Mouse (Mus musculus) Patski (cell line): ENCODE results near the gene Frmd6. TPM values are rescaled to one million over a fixed set of nuclear protein-coding genes. Genes with fewer than 3 reads are reported as not detected.
A peak's percentile ranks its signal among the peaks of the same experiment; 100 is the strongest.

Experiments
- ATAC-seq: fragments of 100-300 bp; one replicate; pipeline ENCODE4 v1.8.0; 2021
- CTCF ChIA-PET: fragments of 350-600 bp; sonication (Branson Sonifier 250); formaldehyde crosslinking; loops from one replicate; lab custom pipeline; 2022; ENCODE audit warnings: inconsistent platforms; lab: Charles Lee
- POLR2A ChIA-PET: fragments of 350-600 bp; sonication (Branson Sonifier 250); formaldehyde crosslinking; loops from one replicate; lab custom pipeline; 2022; ENCODE audit warnings: antibody characterized with exemption, inconsistent platforms; lab: Charles Lee
- DNase-seq: peaks from one replicate; pipeline ENCODE4 v3.0.0-alpha.2; 2011; ENCODE audit warnings: low read depth, low spot score
- H3K27me3 ChIP-seq: fragments of 371-371 bp; one replicate; pipeline ENCODE4 v1.5.1; 2021
- CTCF ChIP-seq: fragments of 100-300 bp; IDR thresholded peaks from one replicate; pipeline ENCODE4 v1.5.1; 2021
- in situ Hi-C: fragments of 300-500 bp; cut with MboI; formaldehyde crosslinking; loops from 3 replicates; pipeline ENCODE4 v1.11.1; 2018; ENCODE audit warnings: low pct_unique_long_range_greater_than_20kb, mixed read lengths
- polyA plus RNA-seq: library from polyadenylated mRNA; unstranded; gene quantifications from one replicate; pipeline ENCODE4 v1.2.3, GENCODE M21; 2021

The Frmd6 gene
- polyA plus RNA-seq, 1 experiment from 2014 or later: 79.3 TPM

DNA sequence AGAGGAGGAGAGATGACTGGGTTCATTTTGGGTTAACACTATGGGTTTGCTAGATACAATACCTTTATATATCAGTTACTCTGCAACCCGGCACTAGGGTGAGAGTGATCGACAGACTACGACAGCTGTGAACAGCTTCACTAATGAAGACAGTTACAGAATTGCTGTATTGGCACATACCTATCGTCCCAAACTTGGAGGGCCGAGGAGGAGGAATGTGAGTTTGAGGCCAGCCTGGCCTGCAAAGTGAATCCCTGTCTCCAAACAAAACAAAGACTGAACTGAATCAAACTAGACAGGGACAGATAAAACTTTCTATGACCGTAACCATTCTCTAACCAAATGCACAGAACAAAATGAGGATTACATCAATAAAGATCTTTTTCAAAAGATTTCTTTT is 36.0 kb upstream of the Frmd6 start:
- TF ChIP-seq CTCF: no peak
- ATAC-seq (no peak), DNase-seq (no peak)
- POLR2A ChIA-PET: no interaction called here
- CTCF ChIA-PET: no interaction called here
- in situ Hi-C loops: no loop called here
- H3K27me3 ChIP-seq: no peaks in the 10 kb centered on the region

DNA sequence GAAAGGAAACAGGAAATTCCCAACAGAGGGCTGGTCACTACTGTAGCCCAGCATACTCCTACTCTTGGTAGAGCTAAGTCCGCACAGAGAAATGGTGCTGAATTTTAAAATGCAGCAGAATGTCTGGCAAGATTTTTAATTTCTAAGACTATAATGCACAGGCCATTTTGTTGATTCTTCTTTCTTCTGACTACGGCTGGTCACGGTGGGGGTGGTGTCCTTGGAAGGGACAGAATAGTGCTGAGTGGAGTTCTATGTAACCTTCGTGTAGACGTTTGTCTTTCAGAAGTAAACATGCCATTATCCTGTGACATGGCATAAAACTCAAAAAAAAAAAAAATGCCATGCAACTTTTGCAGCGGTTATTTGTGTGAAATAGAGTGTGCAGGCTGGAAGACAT is 32.0 kb upstream of the Frmd6 start:
- TF ChIP-seq CTCF: no peak
- ATAC-seq (no peak), DNase-seq (no peak)
- H3K27me3 ChIP-seq: no peaks in the 10 kb centered on the region
- ChIA-PET POLR2A (no interaction called here), CTCF (interaction anchor here (0.8 kb wide), 1 partner anchor 12 kb away, joined by 3 read pairs; no protein-coding TSS in a partner anchor)
- in situ Hi-C loops: no loop called here

DNA sequence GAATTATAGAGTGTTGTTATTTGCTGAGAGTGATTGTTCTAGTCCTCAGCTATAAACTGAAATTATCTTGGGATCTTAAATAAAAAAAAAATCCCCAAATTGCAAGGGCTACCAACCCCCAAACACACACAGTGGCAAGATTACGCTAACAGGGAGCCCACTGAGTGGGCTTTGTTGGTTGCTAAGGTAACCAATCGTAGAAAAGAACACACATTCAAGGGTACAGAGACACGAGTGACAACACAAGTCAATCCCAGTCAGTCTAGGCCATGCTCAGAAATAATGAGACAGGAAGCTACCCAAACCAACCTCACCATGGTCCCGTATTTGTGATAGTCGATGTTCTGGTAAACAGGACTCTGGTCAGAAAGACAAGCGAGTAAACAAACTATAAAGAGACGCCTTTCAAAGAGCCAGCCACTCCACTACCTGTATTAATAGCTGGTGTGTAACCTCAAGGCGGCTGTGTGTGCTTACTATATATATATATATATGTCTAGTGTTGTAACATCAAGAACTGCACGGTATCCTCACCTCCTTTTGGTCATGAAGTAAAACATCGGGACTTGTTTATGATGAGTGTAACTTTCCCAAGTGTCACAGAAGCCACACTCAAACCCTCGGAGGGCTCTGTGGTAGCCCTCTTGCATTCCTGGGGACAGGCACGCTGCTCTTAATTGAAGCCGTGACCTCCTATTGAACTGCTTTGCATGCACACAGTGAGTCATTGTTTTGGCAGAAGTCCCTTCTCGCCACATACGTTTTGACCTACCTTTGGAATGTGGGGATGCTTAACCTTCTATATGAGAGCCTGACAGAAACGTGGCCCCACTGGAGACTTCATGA is 30.5 kb upstream of the Frmd6 start:
- TF ChIP-seq CTCF: no peak
- no peaks in the 10 kb centered on the region for H3K27me3 ChIP-seq
- in situ Hi-C loops: no loop called here
- ChIA-PET CTCF (no interaction called here), POLR2A (interaction anchor here (0.9 to 1.0 kb wide), 2 partner anchors 30 to 31 kb away, joined by 3 to 4 read pairs; partner anchors contain the start of gene Frmd6)
- DNase-seq: peak; percentile 46
- no peak for ATAC-seq

DNA sequence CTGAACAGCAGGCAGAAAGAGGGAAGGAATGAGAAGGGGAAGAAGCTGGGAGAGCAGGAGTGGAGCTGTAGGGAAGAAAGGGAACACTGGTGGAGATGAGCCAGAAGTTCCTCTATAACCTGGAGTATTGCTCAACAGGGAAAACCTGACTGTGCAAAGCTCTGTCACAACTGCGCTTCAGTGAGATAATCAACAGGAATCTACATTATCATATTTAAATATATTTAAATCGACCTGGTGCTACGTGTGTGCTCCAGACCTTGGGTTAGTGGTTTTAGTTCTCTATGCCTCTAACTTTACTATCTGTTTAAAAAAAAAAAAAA is 30.0 kb upstream of the Frmd6 start:
- no peak for ATAC-seq
- POLR2A ChIA-PET: interaction anchor here (1.0 kb wide), 1 partner anchor 30 kb away, joined by 4 read pairs; the partner anchor contains the start of gene Frmd6
- CTCF ChIA-PET: no interaction called here
- in situ Hi-C loops: no loop called here
- no peaks in the 10 kb centered on the region for H3K27me3 ChIP-seq
- DNase-seq: no peak
- no peak for TF ChIP-seq CTCF

DNA sequence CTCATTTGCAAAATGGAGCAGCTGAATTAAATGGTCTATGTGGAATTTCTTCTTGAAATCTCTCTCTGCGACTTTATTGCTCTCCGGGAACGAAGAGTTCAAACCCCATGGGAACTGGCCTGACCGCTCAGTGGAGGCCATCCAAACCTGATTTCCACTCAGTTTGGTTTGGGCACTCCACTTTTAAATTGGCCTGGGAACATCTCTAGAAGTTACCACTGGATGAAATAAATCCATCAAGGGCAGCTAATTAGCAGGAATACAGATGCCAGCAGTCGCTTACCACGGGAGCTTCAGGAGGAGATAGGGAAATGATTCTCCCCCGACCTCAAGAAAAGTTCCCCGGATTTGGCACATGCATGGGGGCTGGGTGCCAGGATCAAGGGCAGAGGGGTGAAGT is 26.8 kb upstream of the Frmd6 start:
- no peak for TF ChIP-seq CTCF
- ChIA-PET CTCF (no interaction called here), POLR2A (no interaction called here)
- in situ Hi-C loops: no loop called here
- no peaks in the 10 kb centered on the region for H3K27me3 ChIP-seq
- DNase-seq (no peak), ATAC-seq (no peak)

DNA sequence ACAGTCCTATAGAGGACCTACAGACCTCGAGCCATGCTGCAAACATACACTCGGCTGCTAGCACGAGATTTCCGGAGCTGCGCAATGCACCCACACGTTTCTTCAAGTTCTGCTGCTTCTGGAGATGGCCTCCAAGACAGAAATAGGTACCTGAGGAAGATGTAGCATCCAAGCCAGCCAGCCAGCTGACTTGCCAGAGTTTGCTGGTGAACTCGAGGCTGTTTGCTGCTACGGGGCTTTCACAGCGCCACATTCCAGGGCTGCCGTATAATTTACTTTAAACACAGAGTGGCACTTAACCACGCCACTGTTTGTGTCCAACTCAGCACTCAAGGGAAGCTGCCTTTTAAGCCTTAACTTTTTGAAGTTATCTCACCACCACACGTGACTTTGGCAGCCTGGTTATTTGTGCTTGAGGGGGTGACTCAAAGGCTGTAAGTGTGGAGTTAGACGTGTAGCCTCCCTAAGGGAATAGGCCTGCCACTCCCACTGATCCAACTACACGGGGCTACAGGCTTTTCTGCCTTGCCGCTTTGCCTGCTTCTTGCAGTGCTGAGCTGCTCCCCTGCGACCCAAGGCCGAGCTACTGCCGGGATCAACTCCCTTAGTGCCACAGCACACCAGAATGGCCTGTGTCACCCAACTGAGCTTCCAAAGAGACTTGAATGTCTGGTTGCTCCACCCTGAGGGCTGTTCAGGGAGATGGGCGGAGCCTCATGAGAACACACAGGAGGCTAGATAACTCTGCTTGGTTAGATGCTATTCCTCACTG is 25.9 kb upstream of the Frmd6 start:
- DNase-seq (no peak), ATAC-seq (no peak)
- TF ChIP-seq CTCF: no peak
- H3K27me3 ChIP-seq: no peaks in the 10 kb centered on the region
- POLR2A ChIA-PET: no interaction called here
- in situ Hi-C loops: no loop called here
- CTCF ChIA-PET: interaction anchor here (1.3 to 1.6 kb wide), 2 partner anchors 9 to 13 kb away, joined by 4 to 5 read pairs; no protein-coding TSS in a partner anchor

DNA sequence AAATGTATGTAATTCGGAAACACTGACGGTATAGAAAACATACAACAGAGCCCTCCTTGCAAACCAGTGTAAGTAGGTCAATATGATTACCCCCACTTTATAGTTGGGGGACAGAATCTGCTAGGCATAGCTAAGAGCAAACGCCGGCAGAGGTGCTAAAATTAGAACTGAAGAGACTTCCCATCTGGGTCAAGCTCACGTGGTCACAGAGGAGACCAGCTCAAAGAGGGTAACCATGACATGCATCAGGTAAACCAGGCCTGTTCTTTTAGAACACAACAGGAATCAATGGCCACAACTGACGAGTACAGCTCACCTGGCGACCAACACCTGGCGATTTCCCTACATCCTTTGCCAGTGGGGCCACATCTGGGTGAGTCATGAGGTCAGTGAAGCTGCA is 25.2 kb upstream of the Frmd6 start:
- ATAC-seq: no peak
- no peak for DNase-seq

DNA sequence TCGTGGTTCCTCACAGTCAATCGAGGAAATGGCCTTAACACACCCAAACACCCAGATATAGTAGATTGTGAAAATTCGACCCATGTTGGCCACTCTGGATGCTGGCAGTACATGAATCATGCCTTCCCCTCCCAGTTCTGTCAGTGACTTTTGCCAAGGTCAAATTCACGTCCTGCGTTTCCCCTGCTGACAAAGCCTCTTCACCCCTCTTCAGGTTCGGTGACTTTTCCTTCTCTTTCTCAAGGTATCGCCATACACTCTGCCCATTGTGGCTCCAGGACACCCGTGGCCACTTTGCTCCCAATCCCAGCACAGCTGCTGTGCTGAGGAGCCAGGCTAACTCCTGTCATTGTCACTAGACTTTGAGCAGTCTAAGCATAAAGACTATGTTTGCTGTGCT is 24.0 kb upstream of the Frmd6 start:
- in situ Hi-C loops: no loop called here
- no peak for DNase-seq
- POLR2A ChIA-PET: no interaction called here

More for the DNA sequence above, 25.2 kb upstream of the Frmd6 start:
- ChIA-PET POLR2A (no interaction called here), CTCF (interaction anchor here (1.3 to 1.6 kb wide), 2 partner anchors 9 to 13 kb away, joined by 4 to 5 read pairs; no protein-coding TSS in a partner anchor)
- no peak for TF ChIP-seq CTCF
- in situ Hi-C loops: no loop called here
- H3K27me3 ChIP-seq: no peaks in the 10 kb centered on the region

DNA sequence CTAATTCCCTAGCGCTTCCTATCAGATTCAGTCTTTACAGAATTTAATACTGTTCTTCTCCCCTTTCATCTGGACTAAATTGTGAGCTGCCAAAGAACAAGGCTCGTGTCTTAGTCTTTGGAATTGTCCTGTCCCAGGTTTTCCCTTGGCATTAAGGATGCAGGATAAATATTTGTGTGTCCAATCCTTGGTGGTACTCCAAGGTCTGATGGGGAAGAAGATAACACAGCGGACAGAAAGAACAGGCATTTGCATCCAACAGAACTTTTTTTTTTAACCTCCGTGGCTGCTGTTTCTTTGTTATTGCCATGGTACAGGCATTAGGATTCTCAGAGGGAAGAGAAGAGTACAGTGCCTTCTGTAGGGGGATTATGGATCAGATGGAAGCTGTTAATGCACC is 21.8 kb upstream of the Frmd6 start:
- TF ChIP-seq CTCF: no peak
- in situ Hi-C loops: no loop called here
- no peaks in the 10 kb centered on the region for H3K27me3 ChIP-seq
- ChIA-PET CTCF (no interaction called here), POLR2A (no interaction called here)
- DNase-seq (no peak), ATAC-seq (no peak)

More for the DNA sequence above, 24.0 kb upstream of the Frmd6 start:
- CTCF ChIA-PET: no interaction called here
- ATAC-seq: no peak
- no peaks in the 10 kb centered on the region for H3K27me3 ChIP-seq
- no peak for TF ChIP-seq CTCF

DNA sequence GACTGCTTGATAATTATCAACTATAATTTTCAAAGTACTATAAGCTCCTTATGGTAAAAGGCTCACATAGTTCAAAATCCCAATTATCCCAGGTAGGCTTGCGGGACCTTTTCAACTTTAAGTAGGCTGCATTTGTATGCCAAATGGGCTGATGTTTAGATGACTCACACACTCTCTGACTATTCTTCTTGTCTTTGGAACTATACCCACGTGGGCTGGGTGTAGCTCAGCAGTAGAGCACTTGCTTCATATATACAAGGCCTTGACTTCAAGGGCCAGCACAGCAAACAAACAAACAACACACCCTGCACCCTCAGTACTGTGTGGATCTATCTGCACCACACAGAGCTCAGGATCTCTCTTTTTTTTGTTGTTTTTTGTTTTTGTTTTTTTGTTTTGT is 20.3 kb upstream of the Frmd6 start:
- no peak for DNase-seq
- ATAC-seq: no peak
- TF ChIP-seq CTCF: no peak
- in situ Hi-C loops: no loop called here
- no peaks in the 10 kb centered on the region for H3K27me3 ChIP-seq
- ChIA-PET POLR2A (no interaction called here), CTCF (interaction anchor here (1.3 kb wide), 1 partner anchor 56 kb away, joined by 3 read pairs; no protein-coding TSS in a partner anchor)

DNA sequence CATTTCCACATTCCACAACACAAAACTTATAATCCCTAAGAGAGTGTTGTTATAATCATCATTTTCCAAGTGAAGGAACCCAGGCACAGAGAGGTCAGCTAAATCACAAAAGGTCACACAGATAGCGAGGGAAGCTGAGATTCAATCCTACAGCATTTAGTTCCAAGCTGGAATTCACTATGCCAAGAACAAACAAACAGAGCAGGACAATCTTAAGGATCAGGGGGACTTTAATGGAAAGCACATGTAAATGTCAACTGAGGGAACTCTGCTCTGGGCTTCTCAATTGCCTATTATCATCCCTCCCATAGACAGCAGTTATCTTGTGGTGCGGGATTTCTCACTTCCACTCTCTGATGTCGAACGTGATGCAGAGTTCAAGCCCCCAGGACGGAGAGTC is 17.8 kb upstream of the Frmd6 start:
- ChIA-PET CTCF (no interaction called here), POLR2A (no interaction called here)
- ATAC-seq: no peak
- no peak for DNase-seq
- no peak for TF ChIP-seq CTCF
- in situ Hi-C loops: no loop called here
- H3K27me3 ChIP-seq: no peaks in the 10 kb centered on the region
